Mouse (Mus musculus) hematopoietic stem cell, adult 5-6 weeks (primary cell): ENCODE measurements at regions not wholly inside any gene's neighbourhood (a gene's known extent, or its start where the extent isn't known, plus 50 kb on each side); places are given as distances from the start of the nearest gene placed in this dataset.

Source experiments
- ATAC-seq, 2 experiments: fragments of 125-278 bp in 1 of 2; replicated peaks in 1 of 2; 2 replicates each; pipeline ENCODE4 v1.8.0; 2016 to 2017; ENCODE audit warnings: inconsistent platforms in 2 of 2, mild to moderate bottlenecking in 2 of 2, moderate number of reproducible peaks in 2 of 2, low read depth in 1 of 2, moderate TSS enrichment in 1 of 2; ENCODE audit not compliant: low FRiP score in 2 of 2, poor library complexity in 2 of 2, severe bottlenecking in 2 of 2, insufficient read depth in 1 of 2, low TSS enrichment in 1 of 2

DNA sequence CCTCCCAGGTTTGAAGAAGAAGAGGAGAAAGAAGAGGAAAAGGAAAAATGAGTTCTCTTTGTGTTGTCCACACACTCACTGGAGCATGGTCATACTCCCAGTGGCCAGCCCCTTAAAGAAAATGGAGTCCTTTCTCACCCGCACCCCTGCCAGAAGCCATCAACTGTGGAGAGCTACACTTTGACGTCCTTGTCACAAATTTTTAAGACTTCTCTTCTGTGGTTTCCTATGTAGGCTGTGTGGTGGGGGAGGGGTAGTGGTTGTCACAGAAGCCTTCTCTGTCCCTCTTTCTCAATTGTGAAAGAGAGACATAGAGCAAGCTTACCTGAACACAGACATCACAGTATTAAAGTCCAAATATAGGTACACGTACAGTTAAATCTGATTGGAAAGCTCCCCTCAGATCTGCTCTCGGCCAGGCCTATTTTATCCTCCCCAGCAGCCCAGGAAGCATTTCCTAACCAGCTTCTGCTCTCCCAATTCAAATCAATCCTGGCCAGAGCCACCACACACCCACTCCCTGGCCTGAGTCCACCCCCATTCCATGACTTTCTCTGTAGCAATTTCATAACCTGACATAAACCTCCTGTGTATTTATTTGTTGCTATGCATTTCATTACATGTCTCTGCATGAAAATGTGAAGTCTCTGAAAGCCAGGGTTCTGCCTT is 192.3 kb upstream of the Mctp2 start:
- ATAC-seq, result peak; percentile 25 to 53; a peak in 3 of 4 replicates

GRCm38 (mm10) chr7:72499788-72500187 is 193.4 kb upstream of the Mctp2 start:
- ATAC-seq, result no peak

DNA sequence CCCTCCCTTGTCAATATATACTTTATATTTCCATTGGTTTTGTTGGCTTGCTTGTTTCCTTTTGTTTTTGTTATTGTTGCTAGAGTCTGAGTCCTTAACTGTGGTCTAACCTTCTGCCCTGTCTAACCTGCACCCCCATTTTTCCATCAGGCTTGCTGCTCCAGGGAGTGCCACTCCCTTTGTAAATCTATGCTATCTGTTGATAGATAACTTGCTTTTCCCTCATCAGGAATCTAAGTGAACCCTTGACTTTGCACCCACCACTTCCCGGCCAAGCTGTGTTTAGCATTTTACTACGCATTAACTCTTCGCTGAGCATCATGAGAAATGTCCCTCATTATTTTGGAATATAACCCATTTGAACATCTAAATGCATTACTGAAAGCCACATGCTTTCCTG is 193.8 kb upstream of the Mctp2 start:
- no peak for ATAC-seq

- no peak for ATAC-seq
Measured at GRCm38 (mm10) chr7:72500996-72501395, 194.6 kb upstream of the Mctp2 start.

DNA sequence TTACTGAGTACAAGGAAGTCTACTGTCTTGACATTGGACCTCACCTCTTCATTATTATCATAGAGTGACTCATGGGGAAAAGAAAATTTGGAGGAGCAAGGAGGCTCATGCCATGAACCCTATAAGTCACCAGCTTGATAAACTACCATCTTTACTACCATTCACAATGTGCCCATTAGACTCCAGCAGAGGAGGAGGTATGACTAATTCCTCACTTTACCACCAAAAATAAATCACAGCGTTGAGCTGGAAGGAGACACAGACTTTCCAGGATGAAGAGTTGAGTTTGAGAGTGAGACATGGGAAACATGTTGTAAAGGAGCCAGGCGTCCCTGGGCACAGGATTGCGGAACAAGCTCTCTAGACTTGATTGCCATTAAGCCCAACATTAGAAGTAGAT is 195.0 kb upstream of the Mctp2 start:
- no peak for ATAC-seq

DNA sequence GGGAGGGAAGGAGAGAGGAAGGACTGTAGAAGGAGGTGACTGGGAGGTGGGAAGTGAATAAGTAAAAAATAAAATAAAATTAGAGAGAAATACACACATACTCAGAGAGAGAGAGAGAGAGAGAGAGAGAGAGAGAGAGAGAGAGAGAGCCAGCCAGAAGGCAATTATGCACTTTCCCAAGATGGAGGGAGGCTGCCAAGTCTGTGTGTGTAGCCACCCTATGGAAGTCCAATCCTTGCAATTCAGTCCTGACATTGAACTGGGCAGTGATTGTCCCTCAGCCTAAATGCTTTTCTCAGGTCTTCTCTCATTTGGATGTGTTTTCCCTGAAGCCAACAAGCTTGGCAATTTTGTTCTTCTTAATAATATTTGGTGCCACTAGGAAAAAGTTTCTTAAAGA is 197.3 kb upstream of the Mctp2 start:
- ATAC-seq, result no peak

GRCm38 (mm10) chr7:72504268-72504667 is 197.9 kb upstream of the Mctp2 start:
- no peak for ATAC-seq

- no peak for ATAC-seq
Measured at GRCm38 (mm10) chr7:72505732-72506460, 199.5 kb upstream of the Mctp2 start.

DNA sequence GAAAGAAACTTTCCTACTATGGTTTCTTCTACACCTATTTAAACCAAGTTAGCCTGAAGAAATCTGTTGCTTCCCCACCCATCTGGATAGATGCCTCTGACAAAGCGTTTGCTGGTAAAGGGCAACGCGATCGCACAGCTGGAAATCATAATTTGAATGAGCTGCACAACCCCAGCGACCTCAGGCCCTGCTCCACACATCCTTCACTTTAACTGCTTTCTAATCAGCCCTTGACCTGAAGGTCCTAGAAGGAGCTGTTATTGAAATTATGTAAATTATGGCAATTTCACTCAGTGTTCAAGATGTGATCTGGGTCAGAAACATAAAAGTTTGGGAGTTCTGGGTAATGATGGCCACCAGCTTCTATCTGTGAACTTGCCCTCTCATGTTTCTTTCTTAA is 201.5 kb upstream of the Mctp2 start:
- no peak for ATAC-seq

DNA sequence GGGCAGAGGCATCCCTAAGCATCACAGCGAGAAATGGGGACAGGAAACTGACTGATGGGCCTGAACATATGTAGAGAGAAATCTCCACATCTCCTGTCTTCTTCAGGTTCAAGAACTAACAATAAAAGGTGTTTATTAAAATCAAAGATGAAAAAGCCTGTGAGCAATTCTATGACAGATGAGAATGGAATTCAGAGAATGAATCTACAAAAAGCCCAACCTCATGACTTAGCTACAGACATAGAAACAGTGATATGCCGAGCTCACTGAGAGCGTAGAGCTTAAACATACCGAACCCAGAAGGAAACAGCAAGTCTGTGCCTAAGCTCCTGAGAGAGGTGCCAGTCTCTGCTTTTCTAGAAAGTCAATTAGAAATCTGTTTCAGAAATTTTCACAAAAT is 203.7 kb upstream of the Mctp2 start:
- no peak for ATAC-seq

GRCm38 (mm10) chr7:72513446-72513845 is 207.0 kb upstream of the Mctp2 start:
- ATAC-seq, result no peak

GRCm38 (mm10) chr7:72514851-72515250 is 208.4 kb upstream of the Mctp2 start:
- no peak for ATAC-seq

- no peak for ATAC-seq
Measured at GRCm38 (mm10) chr7:72518421-72518972, 212.1 kb upstream of the Mctp2 start.

GRCm38 (mm10) chr7:72519359-72520115 is 213.1 kb upstream of the Mctp2 start:
- no peak for ATAC-seq

DNA sequence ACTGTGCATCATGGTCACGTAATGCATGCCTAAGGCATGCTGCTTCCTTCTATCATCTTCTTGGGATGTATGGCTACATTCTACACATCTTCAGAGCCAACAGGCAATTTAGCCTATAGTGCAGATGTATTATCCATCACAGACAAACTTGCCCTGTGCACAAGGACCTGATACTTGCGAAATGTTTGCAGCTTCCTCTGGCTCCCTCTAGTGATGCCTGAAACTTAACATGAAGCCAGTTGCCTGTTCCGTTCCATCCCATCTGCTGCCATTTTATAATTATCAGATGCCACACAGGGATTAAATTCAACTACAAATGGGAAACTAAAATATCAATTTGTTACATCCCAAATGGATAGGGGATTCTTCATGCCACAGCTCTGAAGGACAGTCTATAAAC is 222.5 kb upstream of the Mctp2 start:
- no peak for ATAC-seq

DNA sequence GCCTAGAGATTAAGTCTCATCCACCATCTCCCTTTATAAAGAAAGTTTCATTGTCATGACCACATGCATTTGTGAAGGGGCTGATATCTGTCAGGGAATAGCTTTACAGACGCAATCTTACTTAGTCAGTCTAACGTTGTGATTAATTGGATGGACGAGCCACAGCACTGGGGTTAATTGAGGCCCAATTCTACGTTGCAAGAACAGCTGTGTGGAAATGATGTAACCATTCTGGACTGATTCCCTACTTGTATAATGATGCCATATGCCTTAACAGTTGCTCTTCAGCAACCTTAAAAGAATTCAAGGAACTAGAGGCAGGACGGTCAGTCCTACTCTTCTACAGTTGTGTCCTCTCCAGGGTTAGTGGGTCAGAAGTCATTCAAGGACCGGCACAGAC is 231.9 kb upstream of the Mctp2 start:
- ATAC-seq, result no peak

GRCm38 (mm10) chr7:72539915-72540314 is 233.5 kb upstream of the Mctp2 start:
- no peak for ATAC-seq
